Mouse (Mus musculus) liver, postnatal 0 days (tissue): ENCODE measurements around the gene Car8.

ENCODE experiments used
- CTCF ChIP-seq: sonication (generic); IDR thresholded peaks from 2 replicates; pipeline ENCODE4 v1.5.1; 2016; ENCODE audit warnings: antibody characterized with exemption, low read depth
- EP300 ChIP-seq: IDR thresholded peaks from 2 replicates; pipeline ENCODE4 v1.6.1; 2016; ENCODE audit warnings: antibody characterized with exemption, low read depth, mild to moderate bottlenecking

GRCm38 (mm10) chr4:8203367-8203766, 35.5 kb downstream of the Car8 start:
- TF ChIP-seq CTCF = no peak
- TF ChIP-seq EP300 = no peak
